Mouse (Mus musculus): ENCODE data around the gene Dcakd. TPM values are rescaled to one million over a fixed set of nuclear protein-coding genes. Genes with fewer than 3 reads are reported as not detected.
A peak's percentile ranks its signal among the peaks of the same experiment; 100 is the strongest.

Dcakd gene
- polyA plus RNA-seq (2016; fragmentation: Nextera tagmentation; extraction: Ambion mirVana): 261 and 275 TPM in 2 replicates

DNA sequence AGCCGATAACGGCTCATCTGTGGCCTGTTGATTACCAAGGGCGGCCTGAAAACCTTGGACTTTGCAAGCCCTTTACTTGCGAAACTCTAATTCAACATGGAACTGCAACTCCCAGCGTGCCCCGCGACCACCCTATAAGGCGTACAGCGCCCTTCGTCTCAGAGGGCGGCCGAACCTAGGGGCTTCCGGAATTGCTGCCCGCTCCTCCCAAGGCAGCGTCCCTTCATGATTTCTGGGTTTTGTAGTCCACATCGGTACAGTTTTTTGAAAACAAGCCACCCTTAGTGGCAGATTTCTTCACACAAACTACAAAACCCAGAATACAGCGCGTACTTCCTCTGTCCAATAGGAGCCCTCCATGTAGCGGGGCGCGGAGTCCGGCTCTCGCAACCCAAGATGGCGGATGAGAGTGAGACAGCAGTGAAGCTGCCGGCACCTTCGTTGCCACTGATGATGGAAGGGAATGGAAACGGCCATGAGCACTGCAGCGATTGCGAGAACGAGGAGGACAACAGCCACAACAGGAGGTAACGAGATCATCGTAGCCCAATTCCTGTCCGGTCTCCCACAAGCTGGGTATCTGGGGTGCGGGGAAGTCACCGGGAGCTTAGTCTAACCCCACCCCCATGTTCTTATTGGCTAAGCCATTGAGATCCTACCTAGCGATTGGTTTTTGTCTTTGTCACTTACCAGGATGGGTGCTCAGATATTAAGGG is at the start of gene Dcakd, which contains the start of gene Nmt1:
TSS of gene Dcakd (minus strand) at position 158 of the 716 bp plus-strand sequence.
TSS of gene Nmt1 (plus strand) at position 15 of the 716 bp plus-strand sequence.
- peaks cover 24% of the 10 kb centered on the region for H3K4me1 ChIP-seq
- H3K9me3 ChIP-seq: no peaks in the 10 kb centered on the region
- WGBS: under 1% methylated on average over 36 of the region's 36 CpGs

DNA sequence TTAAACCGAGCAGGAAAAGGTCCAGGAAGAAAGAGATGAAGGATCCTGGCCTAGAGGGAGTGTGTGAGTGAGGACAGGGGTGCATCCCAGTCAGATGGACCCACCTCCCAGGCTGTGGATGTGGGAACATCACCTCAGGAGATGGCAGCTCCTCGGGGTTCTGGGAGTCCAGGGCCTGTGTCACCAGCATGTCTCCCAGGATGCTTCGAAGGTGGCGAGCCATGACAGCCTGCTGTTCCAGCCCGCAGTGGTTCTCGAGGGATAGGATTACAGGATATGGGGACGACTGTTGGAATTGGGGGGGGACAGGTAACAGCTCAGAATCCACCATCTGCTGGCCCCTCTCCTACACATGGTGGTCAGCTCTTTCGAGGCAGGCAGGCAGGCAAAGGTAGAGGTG is 48.4 kb upstream of the Dcakd start:
- Histone ChIP-seq H3K4me3 (no peak overlapping the region), H3K4me1 (peaks cover 23% of the 10 kb centered on the region), H3K27ac (no peak overlapping the region), H3K36me3 (replicated peaks) (no peaks in the 10 kb centered on the region), H3K27me3 (ENCODE audit: poor library complexity, severe bottlenecking) (peaks cover 39% of the 10 kb centered on the region), H3K9me3 (no peaks in the 10 kb centered on the region)
- WGBS: 88% methylated on average over 8 of the region's 8 CpGs
- DNase-seq (ENCODE audit: extremely low spot score, low spot score): no peak

More for the DNA sequence above, at the start of gene Dcakd, which contains the start of gene Nmt1:
- H3K4me3 ChIP-seq: peak within 1 kb of the TSS; percentile 70
- H3K27me3 ChIP-seq (ENCODE audit: poor library complexity, severe bottlenecking): no peaks in the 10 kb centered on the region
- H3K36me3 ChIP-seq (replicated peaks): peaks cover 45% of the 10 kb centered on the region
- peak within 1 kb of the TSS; percentile 90 for H3K27ac ChIP-seq
- DNase-seq (ENCODE audit: extremely low spot score, low spot score): peak; percentile 96

DNA sequence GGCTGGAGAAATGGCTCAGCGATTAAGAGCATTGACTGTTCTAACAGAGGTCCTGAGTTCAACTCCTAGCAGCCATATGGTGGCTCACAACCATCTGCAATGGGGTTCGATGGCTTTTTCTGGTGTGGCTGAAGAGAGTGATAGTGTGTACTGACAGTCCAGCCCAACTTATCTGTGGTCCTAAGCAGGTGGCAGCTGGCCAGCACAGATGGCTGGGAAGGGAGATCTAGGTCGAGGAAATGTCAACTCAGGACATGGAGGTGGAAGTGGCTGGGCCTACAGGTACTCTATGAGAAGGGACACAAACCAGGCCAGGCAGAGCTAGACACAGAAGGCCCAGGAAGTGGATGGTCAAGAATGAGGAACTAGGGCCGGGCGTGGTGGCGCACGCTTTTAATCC is 47.9 kb upstream of the Dcakd start:
- peaks cover 5% of the 10 kb centered on the region for H3K36me3 ChIP-seq (replicated peaks)
- no peak overlapping the region for H3K4me3 ChIP-seq
- DNase-seq (ENCODE audit: extremely low spot score, low spot score): no peak
- 92% methylated on average over 7 of the region's 7 CpGs for WGBS
- H3K4me1 ChIP-seq: peaks cover 23% of the 10 kb centered on the region
- H3K27ac ChIP-seq: no peak overlapping the region
- H3K27me3 ChIP-seq (ENCODE audit: poor library complexity, severe bottlenecking): peaks cover 34% of the 10 kb centered on the region
- no peaks in the 10 kb centered on the region for H3K9me3 ChIP-seq

DNA sequence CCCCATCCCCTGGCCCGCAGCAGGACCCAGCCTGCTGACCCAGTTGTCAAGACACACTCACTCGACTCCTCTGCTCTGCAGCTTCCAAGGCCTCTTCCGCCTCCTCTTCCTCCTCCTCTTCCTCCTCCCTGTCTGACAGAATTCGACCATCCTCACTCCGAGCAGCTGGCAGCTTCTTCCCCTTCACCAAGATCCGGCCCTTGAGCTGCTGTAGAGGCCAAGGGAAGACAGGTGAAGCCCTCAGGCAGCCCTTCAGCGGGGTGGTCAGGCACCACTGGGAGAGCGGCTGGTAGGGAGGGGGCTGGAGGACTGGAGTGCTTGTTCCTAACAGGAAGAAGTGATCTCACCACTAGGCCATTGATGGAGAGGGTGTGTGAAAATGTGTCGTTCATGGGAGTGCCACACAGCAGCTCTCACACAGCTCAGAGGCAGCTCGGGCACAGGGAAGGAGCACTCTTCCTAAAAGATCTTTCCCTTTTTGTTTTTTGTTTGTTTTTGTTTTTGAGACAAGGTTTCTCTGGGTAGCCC is 46.7 kb upstream of the Dcakd start:
- H3K27ac ChIP-seq: peak overlapping the region; percentile 61; the same call in 1 of the 2 replicates
- no peaks in the 10 kb centered on the region for H3K9me3 ChIP-seq
- 0 out of 2 replicates have a peak overlapping the region, but pooled peaks have one; percentile 11 for H3K4me3 ChIP-seq
- no peak for DNase-seq (ENCODE audit: extremely low spot score, low spot score)
- peaks cover 22% of the 10 kb centered on the region for H3K27me3 ChIP-seq (ENCODE audit: poor library complexity, severe bottlenecking)
- H3K4me1 ChIP-seq: peaks cover 11% of the 10 kb centered on the region
- 16% methylated on average over 10 of the region's 10 CpGs for WGBS
- peaks cover 17% of the 10 kb centered on the region for H3K36me3 ChIP-seq (replicated peaks)

DNA sequence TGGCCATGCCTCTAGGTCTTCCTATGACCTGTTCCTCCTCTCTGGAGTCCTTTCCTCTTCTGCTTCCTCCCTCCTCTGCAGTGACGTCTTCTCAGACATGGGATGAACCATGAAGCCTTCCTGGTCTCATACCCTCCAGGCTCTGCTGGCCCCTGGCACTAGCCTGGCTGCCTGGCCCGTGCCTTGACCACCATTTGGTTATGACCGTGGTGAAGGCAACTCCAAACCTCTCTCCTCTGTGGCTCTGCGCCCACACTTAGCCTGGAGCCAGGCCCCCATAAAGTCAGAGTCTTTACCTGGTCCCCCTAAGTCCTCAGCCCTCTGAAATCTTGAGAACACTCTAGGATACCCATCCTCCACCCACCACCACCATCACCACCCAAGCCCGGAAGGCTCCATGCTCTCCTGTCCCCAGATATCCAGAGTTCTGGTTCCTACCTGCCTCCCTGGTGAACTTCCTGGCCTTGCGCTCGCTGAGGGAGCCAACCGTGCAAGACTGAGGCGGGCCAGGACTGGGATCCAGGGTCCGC is 46.1 kb upstream of the Dcakd start:
- DNase-seq (ENCODE audit: extremely low spot score, low spot score): no peak
- Histone ChIP-seq H3K36me3 (replicated peaks) (peaks cover 24% of the 10 kb centered on the region), H3K4me1 (peaks cover 10% of the 10 kb centered on the region), H3K4me3 (0 out of 2 replicates have a peak overlapping the region, but pooled peaks have one; percentile 11), H3K27me3 (ENCODE audit: poor library complexity, severe bottlenecking) (peaks cover 15% of the 10 kb centered on the region), H3K27ac (peak overlapping the region; percentile 61; the same call in 1 of the 2 replicates), H3K9me3 (no peaks in the 10 kb centered on the region)
- 53% methylated on average over 10 of the region's 10 CpGs for WGBS

DNA sequence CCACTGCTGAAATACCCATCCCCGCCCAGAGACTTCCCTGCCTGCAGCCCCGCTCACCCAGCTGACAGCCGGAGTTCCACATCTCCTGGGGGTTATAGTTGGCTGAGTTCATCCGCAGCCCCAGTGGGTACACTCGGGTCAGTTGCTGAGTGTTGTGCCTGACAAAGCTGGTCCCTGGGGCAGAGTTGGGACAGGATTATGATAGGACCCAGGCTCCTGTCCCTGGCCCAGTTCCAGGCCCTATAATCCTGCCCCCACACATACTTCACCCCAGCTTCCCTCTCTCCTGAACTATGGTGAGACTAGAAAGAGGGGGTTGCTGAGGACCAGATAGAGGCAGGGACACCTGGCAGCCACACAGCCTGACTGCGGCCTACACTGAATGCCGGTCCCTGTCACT is 45.5 kb upstream of the Dcakd start:
- Histone ChIP-seq H3K9me3 (no peaks in the 10 kb centered on the region), H3K4me3 (no peak overlapping the region), H3K36me3 (replicated peaks) (peaks cover 29% of the 10 kb centered on the region), H3K27ac (no peak overlapping the region), H3K4me1 (peaks cover 10% of the 10 kb centered on the region), H3K27me3 (ENCODE audit: poor library complexity, severe bottlenecking) (peaks cover 10% of the 10 kb centered on the region)
- DNase-seq (ENCODE audit: extremely low spot score, low spot score): no peak
- WGBS: 89% methylated on average over 7 of the region's 7 CpGs

DNA sequence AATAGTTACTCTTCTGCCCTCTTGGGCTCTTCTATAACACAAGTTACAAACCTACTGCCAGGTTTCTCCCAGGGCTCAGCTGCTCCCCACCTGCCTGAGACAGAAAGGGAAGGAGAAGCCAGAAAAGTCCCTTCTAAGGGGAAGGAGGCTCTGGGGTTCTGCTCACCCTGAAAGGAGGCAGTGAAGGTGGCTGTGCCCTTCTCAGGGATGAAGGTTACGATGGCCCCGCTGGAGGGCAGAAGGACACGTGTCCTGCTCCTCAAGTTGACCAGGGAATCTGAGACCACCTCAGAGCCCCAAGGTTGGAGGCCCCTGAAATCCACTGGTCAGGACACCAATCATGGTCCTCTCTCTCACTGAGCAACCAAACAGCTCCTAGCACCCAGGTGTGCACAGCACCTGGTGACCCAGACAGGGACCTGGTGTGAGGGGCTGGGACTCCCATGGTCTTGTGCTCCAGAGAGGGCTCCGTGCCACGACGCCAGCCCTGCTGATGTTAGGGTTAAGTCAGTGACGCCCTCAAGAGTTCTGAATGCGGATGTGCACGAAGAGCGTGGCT is 42.3 kb upstream of the Dcakd start:
- Histone ChIP-seq H3K27me3 (ENCODE audit: poor library complexity, severe bottlenecking) (no peaks in the 10 kb centered on the region; the same call in 1 of the 2 replicates), H3K9me3 (no peaks in the 10 kb centered on the region), H3K27ac (no peak overlapping the region), H3K4me3 (no peak overlapping the region), H3K36me3 (replicated peaks) (peaks cover 61% of the 10 kb centered on the region), H3K4me1 (peaks cover 10% of the 10 kb centered on the region)
- DNase-seq (ENCODE audit: extremely low spot score, low spot score): no peak
- WGBS: 93% methylated on average over 10 of the region's 10 CpGs

DNA sequence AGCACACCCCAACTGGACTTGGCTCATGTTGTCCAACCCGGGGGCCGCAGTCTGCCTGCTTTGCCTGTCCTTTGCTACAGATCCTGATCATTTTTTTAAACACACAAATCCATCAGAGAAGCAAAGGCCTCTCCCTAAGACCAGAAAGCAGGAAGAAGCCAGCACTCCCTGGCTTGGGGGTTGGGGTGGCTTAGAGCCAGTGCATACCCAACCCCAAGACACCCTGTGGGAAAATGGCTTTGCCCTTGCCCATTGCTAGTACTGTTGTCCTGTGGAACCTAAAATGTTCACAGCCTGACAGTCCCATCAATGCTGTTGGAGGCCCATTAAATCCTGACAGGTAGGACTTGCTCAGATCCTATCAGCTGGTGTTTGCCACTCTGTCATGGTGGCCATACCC is 41.6 kb upstream of the Dcakd start:
- H3K9me3 ChIP-seq: no peaks in the 10 kb centered on the region
- H3K27ac ChIP-seq: no peak overlapping the region
- no peak for DNase-seq (ENCODE audit: extremely low spot score, low spot score)
- H3K4me3 ChIP-seq: no peak overlapping the region
- 97% methylated on average over 2 of the region's 2 CpGs for WGBS
- no peaks in the 10 kb centered on the region; the same call in 1 of the 2 replicates for H3K27me3 ChIP-seq (ENCODE audit: poor library complexity, severe bottlenecking)
- peaks cover 7% of the 10 kb centered on the region for H3K4me1 ChIP-seq
- H3K36me3 ChIP-seq (replicated peaks): peaks cover 67% of the 10 kb centered on the region

DNA sequence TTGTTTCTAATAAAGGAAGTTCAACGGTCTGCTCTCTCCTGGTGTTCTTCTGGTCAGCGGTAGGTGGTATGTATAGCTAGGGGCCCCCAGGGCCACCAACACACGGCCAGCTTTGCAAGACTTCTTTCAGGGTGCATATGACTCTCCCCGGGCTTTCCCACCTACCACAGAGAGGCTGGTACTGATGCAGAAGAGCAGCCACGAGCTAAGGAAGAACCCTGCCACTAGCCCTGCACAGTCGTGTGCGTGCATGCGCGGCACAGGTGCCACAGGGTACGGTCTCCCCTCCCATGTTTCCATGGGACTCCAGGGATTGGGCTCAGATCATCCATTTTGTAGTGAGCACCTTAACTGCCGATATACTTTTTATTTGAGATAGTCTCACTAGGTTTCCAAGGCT is 40.8 kb upstream of the Dcakd start:
- DNase-seq (ENCODE audit: extremely low spot score, low spot score): no peak
- Histone ChIP-seq H3K27me3 (ENCODE audit: poor library complexity, severe bottlenecking) (no peaks in the 10 kb centered on the region), H3K4me1 (no peaks in the 10 kb centered on the region), H3K36me3 (replicated peaks) (peaks cover 76% of the 10 kb centered on the region), H3K27ac (no peak overlapping the region), H3K9me3 (no peaks in the 10 kb centered on the region), H3K4me3 (no peak overlapping the region)
- 94% methylated on average over 11 of the region's 11 CpGs for WGBS

DNA sequence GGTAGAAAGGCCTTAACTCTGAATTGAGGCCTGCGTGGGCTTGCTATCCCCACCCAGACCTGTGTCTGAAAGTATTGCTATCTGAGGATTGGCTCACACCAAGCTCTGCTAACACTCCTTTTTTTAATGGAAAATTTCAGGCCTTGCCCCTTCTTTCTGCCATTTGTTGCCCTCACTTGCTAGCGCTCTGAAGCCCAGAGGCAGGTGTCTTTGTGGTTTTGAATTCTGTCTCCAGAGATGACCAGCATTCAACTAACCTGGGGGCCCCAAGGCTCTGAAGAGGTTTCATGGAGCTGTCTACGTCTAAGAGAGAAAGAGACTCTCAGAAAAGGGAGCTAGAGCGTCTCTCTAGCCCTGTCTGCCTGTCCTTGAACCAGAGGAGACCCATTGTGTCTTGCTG is 40.1 kb upstream of the Dcakd start:
- Histone ChIP-seq H3K27ac (no peak overlapping the region), H3K4me1 (no peaks in the 10 kb centered on the region), H3K9me3 (no peaks in the 10 kb centered on the region), H3K27me3 (ENCODE audit: poor library complexity, severe bottlenecking) (no peaks in the 10 kb centered on the region), H3K36me3 (replicated peaks) (peaks cover 82% of the 10 kb centered on the region), H3K4me3 (no peak overlapping the region)
- DNase-seq (ENCODE audit: extremely low spot score, low spot score): no peak
- 94% methylated on average over 4 of the region's 4 CpGs for WGBS

DNA sequence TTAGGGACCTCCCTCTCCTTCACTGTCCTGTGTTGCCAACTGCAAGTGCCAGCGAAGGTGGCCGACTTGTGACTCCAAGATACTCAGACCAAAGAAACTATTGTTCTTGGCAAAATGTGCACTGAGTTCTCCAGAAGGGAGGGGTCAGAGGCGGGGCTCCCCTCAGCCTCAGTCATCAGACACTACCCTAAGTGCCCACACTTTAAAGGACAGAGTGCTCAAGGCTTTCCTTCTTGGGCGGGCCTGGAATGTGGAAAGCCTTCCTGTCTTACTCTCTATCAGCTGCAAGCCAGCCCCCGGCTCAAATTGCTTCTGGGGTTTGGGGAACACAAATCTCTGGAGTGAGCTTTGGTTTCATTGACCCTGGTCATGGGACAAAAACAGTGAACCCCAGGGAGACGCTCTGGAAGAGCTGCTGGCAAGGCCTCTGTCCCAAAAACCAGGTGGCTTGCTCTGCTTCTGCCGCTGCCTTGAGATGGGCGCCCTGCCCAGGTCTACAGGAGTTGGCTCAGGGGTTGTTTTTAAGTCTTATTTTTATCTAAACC is 39.4 kb upstream of the Dcakd start:
- no peaks in the 10 kb centered on the region for H3K4me1 ChIP-seq
- DNase-seq (ENCODE audit: extremely low spot score, low spot score): no peak
- H3K9me3 ChIP-seq: no peaks in the 10 kb centered on the region
- H3K36me3 ChIP-seq (replicated peaks): peaks cover 88% of the 10 kb centered on the region
- H3K4me3 ChIP-seq: no peak overlapping the region
- H3K27me3 ChIP-seq (ENCODE audit: poor library complexity, severe bottlenecking): no peaks in the 10 kb centered on the region
- no peak overlapping the region for H3K27ac ChIP-seq
- 86% methylated on average over 8 of the region's 8 CpGs for WGBS

DNA sequence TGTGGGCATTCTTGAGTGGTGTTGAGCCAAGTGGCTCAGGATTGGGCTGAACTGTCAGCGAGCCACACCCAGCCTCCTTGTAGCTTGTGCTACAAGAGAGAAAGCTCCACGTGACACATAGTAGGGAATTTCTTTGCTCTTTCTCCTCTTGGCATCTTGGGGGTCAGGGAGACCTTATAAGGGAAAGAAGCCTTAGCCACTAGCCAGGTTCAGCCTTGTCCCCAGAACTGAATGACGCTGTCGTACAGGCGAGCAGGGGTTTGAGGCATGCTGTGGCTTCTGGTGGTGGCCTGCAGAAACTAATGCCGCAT is 38.9 kb upstream of the Dcakd start:
- H3K9me3 ChIP-seq: no peaks in the 10 kb centered on the region
- no peak overlapping the region for H3K4me3 ChIP-seq
- WGBS: 95% methylated on average over 6 of the region's 6 CpGs
- no peaks in the 10 kb centered on the region for H3K27me3 ChIP-seq (ENCODE audit: poor library complexity, severe bottlenecking)
- no peak overlapping the region for H3K27ac ChIP-seq
- no peak for DNase-seq (ENCODE audit: extremely low spot score, low spot score)
- H3K4me1 ChIP-seq: no peaks in the 10 kb centered on the region
- H3K36me3 ChIP-seq (replicated peaks): peaks cover 93% of the 10 kb centered on the region
